ENCODE assay signal across 9 mouse cellular contexts in genomic region chr17:28349264-28349880, GRCm38 (mm10). TPM values are rescaled to one million over a fixed set of nuclear protein-coding genes. Genes with fewer than 3 reads are reported as not detected.
DNase-seq lines count a peak whose midpoint lies in the region; ATAC-seq lines count a peak whose summit lies in the region.
"Had no signal": no experiment of that assay in that cellular context is flagged by ENCODE, and none has a peak within 500 bp of the region (broad histone marks: within the 10 kb centered on the region; RNA-seq: fewer than 3 reads in every experiment).

No protein-coding gene starts in this region.

- no peaks in the 10 kb centered on the region; the same call in 1 of the 2 replicates for H3K27me3 ChIP-seq in kidney, embryonic 16.5 days (ENCODE audit: insufficient read depth, low read length)
- peaks cover 60% of the 10 kb centered on the region for H3K27me3 ChIP-seq in embryonic facial prominence, embryonic 10.5 days (replicated peaks; ENCODE audit: low read depth, poor library complexity, severe bottlenecking)
- peaks cover 15% of the 10 kb centered on the region for H3K27me3 ChIP-seq in hindbrain, embryonic 15.5 days
- peaks cover 12% of the 10 kb centered on the region for H3K27me3 ChIP-seq in midbrain, embryonic 16.5 days (ENCODE audit: control insufficient read depth, insufficient read depth, low read depth, low read length)

- peak overlapping the region; percentile 94 for H3K9ac ChIP-seq in kidney, embryonic 16.5 days (replicated peaks; ENCODE audit: low read length)
- peak overlapping the region; percentile 55; the same call in 1 of the 2 replicates for H3K9ac ChIP-seq in hindbrain, embryonic 15.5 days
- H3K9ac ChIP-seq in midbrain, embryonic 16.5 days (ENCODE audit: low read depth, low read length) = peak overlapping the region; percentile 74

- DNase-seq in kidney, adult 11 months = no peak
- DNase-seq in embryonic facial prominence, embryonic 10.5 days (ENCODE audit: low spot score) = peak; percentile 62
- no peak for DNase-seq in cerebellum, adult 8-10 months
- no peak for DNase-seq in layer of hippocampus, adult 8-10 months (ENCODE audit: low spot score in 2 of 2)
- DNase-seq in left cerebral cortex, postnatal 36 days (ENCODE audit: low spot score in 2 of 2) = no peak

- peak overlapping the region; percentile 96 for H3K4me2 ChIP-seq in kidney, embryonic 16.5 days (replicated peaks; ENCODE audit: low read depth, low read length)
- peak overlapping the region; percentile 98 for H3K4me2 ChIP-seq in hindbrain, embryonic 15.5 days
- H3K4me2 ChIP-seq in midbrain, embryonic 16.5 days (ENCODE audit: low read length) = peak overlapping the region; percentile 95

- intact Hi-C loops in left cerebral cortex, postnatal 36 days (cut with DNase I) = no loop called here

- no peaks in the 10 kb centered on the region for H3K36me3 ChIP-seq in kidney, embryonic 16.5 days (ENCODE audit: insufficient read depth, low read length)
- 0 out of 2 replicates have a peak, but pooled peaks cover 2% of the 10 kb centered on the region for H3K36me3 ChIP-seq in embryonic facial prominence, embryonic 10.5 days (replicated peaks)
- no peaks in the 10 kb centered on the region for H3K36me3 ChIP-seq in hindbrain, embryonic 15.5 days
- no peaks in the 10 kb centered on the region for H3K36me3 ChIP-seq in midbrain, embryonic 16.5 days (ENCODE audit: control insufficient read depth, insufficient read depth, low read length)

- peak overlapping the region; percentile 99 for H3K27ac ChIP-seq in kidney, embryonic 16.5 days (ENCODE audit: low read length)
- peak overlapping the region; percentile 96 for H3K27ac ChIP-seq in embryonic facial prominence, embryonic 10.5 days (replicated peaks)
- H3K27ac ChIP-seq in hindbrain, embryonic 15.5 days (replicated peaks) = no peak overlapping the region
- H3K27ac ChIP-seq in midbrain, embryonic 16.5 days (ENCODE audit: low read length) = no peak overlapping the region
- H3K27ac ChIP-seq: macrophage had no signal

- no peaks in the 10 kb centered on the region for H3K9me3 ChIP-seq in kidney, embryonic 16.5 days (ENCODE audit: low read length)
- 0 out of 2 replicates have a peak, but pooled peaks cover 3% of the 10 kb centered on the region for H3K9me3 ChIP-seq in embryonic facial prominence, embryonic 10.5 days
- H3K9me3 ChIP-seq in hindbrain, embryonic 15.5 days = no peaks in the 10 kb centered on the region
- no peaks in the 10 kb centered on the region for H3K9me3 ChIP-seq in midbrain, embryonic 16.5 days (replicated peaks; ENCODE audit: control insufficient read depth, low read length, poor library complexity, severe bottlenecking)

- no peak for ATAC-seq in kidney, embryonic 16.5 days (ENCODE audit: low FRiP score, low TSS enrichment)
- no peak for ATAC-seq in hindbrain, embryonic 15.5 days (ENCODE audit: low FRiP score, low read depth)
- ATAC-seq in midbrain, embryonic 16.5 days = no peak

- H3K4me1 ChIP-seq in kidney, embryonic 16.5 days (ENCODE audit: insufficient read depth, low read length) = peaks cover 63% of the 10 kb centered on the region
- H3K4me1 ChIP-seq in embryonic facial prominence, embryonic 10.5 days = peaks cover 83% of the 10 kb centered on the region
- H3K4me1 ChIP-seq in hindbrain, embryonic 15.5 days (replicated peaks) = peaks cover 35% of the 10 kb centered on the region
- H3K4me1 ChIP-seq in midbrain, embryonic 16.5 days (ENCODE audit: control insufficient read depth, insufficient read depth, low read length) = peaks cover 10% of the 10 kb centered on the region

- peak overlapping the region; percentile 88 for H3K4me3 ChIP-seq in kidney, embryonic 16.5 days (ENCODE audit: low read length)
- peak overlapping the region; percentile 91 for H3K4me3 ChIP-seq in embryonic facial prominence, embryonic 10.5 days
- H3K4me3 ChIP-seq in hindbrain, embryonic 15.5 days = peak overlapping the region; percentile 50
- H3K4me3 ChIP-seq in midbrain, embryonic 16.5 days (ENCODE audit: low read depth, low read length) = peak overlapping the region; percentile 57

- 8% methylated on average over 13 of the region's 13 CpGs for WGBS in kidney, embryonic 16.5 days
- 6% methylated on average over 13 of the region's 13 CpGs for WGBS in embryonic facial prominence, embryonic 10.5 days
- WGBS in hindbrain, embryonic 15.5 days = 17% methylated on average over 13 of the region's 13 CpGs
- 16% methylated on average over 13 of the region's 13 CpGs for WGBS in midbrain, embryonic 16.5 days

RNA-seq across cellular contexts. Expression of gene Tead3, which starts 1.2 kb away (rescaled TPM):
- 10.7 and 11.5 TPM in 2 replicates for polyA plus RNA-seq in kidney, embryonic 16.5 days (2015; fragmentation: Nextera tagmentation; extraction: Ambion mirVana)
- 8.4 and 9.2 TPM in 2 replicates for polyA plus RNA-seq in embryonic facial prominence, embryonic 10.5 days (2016; fragmentation: Nextera tagmentation; extraction: Ambion mirVana)
- 1.8 and 2.7 TPM in 2 replicates for polyA plus RNA-seq in hindbrain, embryonic 15.5 days (2015; fragmentation: Nextera tagmentation; extraction: Ambion mirVana)
- polyA plus RNA-seq in midbrain, embryonic 16.5 days (2015; fragmentation: Nextera tagmentation; extraction: Ambion mirVana) = 1.3 and 1.4 TPM in 2 replicates
- total RNA-seq in layer of hippocampus, adult 8-10 months (2022) = 1 to 10 TPM; 2.6 to 6.5 (median 4.6) TPM
- 1 to 10 TPM; 2.4 to 2.8 TPM for total RNA-seq in left cerebral cortex, postnatal 36 days (2021)
- polyA plus RNA-seq: macrophage had no signal

RNA-seq across cellular contexts. Expression of gene Tulp1, which starts 15.7 kb away (rescaled TPM):
- polyA plus RNA-seq in kidney, embryonic 16.5 days (2015; fragmentation: Nextera tagmentation; extraction: Ambion mirVana) = 6.4 and 8.7 TPM in 2 replicates
- polyA plus RNA-seq in embryonic facial prominence, embryonic 10.5 days (2016; fragmentation: Nextera tagmentation; extraction: Ambion mirVana) = 3.4 and 4.9 TPM in 2 replicates
- polyA plus RNA-seq in hindbrain, embryonic 15.5 days (2015; fragmentation: Nextera tagmentation; extraction: Ambion mirVana) = 1.5 and 1.7 TPM in 2 replicates
- polyA plus RNA-seq in midbrain, embryonic 16.5 days (2015; fragmentation: Nextera tagmentation; extraction: Ambion mirVana) = 1.4 and 1.7 TPM in 2 replicates
- 1 to 10 TPM in 1 of 4 experiments, not detected in 3; 1.2 TPM for total RNA-seq in layer of hippocampus, adult 8-10 months (2022)
- not detected for total RNA-seq in left cerebral cortex, postnatal 36 days (2021)
- polyA plus RNA-seq: macrophage had no signal

RNA-seq across cellular contexts. Expression of gene Rpl10a, which starts 21.1 kb away (rescaled TPM):
- polyA plus RNA-seq in kidney, embryonic 16.5 days (2015; fragmentation: Nextera tagmentation; extraction: Ambion mirVana) = 543 and 653 TPM in 2 replicates
- 539 and 546 TPM in 2 replicates for polyA plus RNA-seq in embryonic facial prominence, embryonic 10.5 days (2016; fragmentation: Nextera tagmentation; extraction: Ambion mirVana)
- polyA plus RNA-seq in hindbrain, embryonic 15.5 days (2015; fragmentation: Nextera tagmentation; extraction: Ambion mirVana) = 318 and 325 TPM in 2 replicates
- polyA plus RNA-seq in midbrain, embryonic 16.5 days (2015; fragmentation: Nextera tagmentation; extraction: Ambion mirVana) = 304 and 312 TPM in 2 replicates
- total RNA-seq in layer of hippocampus, adult 8-10 months (2022) = 100 to 1,000 TPM; 309 to 406 (median 361) TPM
- total RNA-seq in left cerebral cortex, postnatal 36 days (2021) = 100 to 1,000 TPM; 289 to 354 TPM

RNA-seq across cellular contexts. Expression of gene Fance, which starts 36.1 kb away (rescaled TPM):
- 32.3 and 34.0 TPM in 2 replicates for polyA plus RNA-seq in kidney, embryonic 16.5 days (2015; fragmentation: Nextera tagmentation; extraction: Ambion mirVana)
- 28.4 and 30.9 TPM in 2 replicates for polyA plus RNA-seq in embryonic facial prominence, embryonic 10.5 days (2016; fragmentation: Nextera tagmentation; extraction: Ambion mirVana)
- 25.5 and 26.2 TPM in 2 replicates for polyA plus RNA-seq in hindbrain, embryonic 15.5 days (2015; fragmentation: Nextera tagmentation; extraction: Ambion mirVana)
- polyA plus RNA-seq in midbrain, embryonic 16.5 days (2015; fragmentation: Nextera tagmentation; extraction: Ambion mirVana) = 25.2 and 26.3 TPM in 2 replicates
- total RNA-seq in layer of hippocampus, adult 8-10 months (2022) = 10 to 100 TPM; 31.8 to 42.1 (median 34.9) TPM
- 10 to 100 TPM; 21.6 to 29.5 TPM for total RNA-seq in left cerebral cortex, postnatal 36 days (2021)

Comparison
In these comparisons a context has a peak if more than half of its experiments do, and no peak if none do; other contexts are left out.
1. H3K27ac ChIP-seq: peak in kidney, embryonic 16.5 days (single experiment) and embryonic facial prominence, embryonic 10.5 days (single experiment); none in hindbrain, embryonic 15.5 days (single experiment) and midbrain, embryonic 16.5 days (single experiment).
2. Peak in every context shown above with its lines, with median percentiles within 50 percentile points of each other: H3K4me2 ChIP-seq, H3K4me3 ChIP-seq and H3K9ac ChIP-seq.